Mouse (Mus musculus) liver, embryonic 14.5 days (tissue): ENCODE results near the gene Elovl6.

Experiments used
- CTCF ChIP-seq: IDR thresholded peaks from 2 replicates; pipeline ENCODE4 v1.5.1; 2016; ENCODE audit warnings: antibody characterized with exemption, low read depth, control low read depth
- EP300 ChIP-seq: IDR thresholded peaks from 2 replicates; pipeline ENCODE4 v1.6.1; 2016; ENCODE audit warnings: antibody characterized with exemption, low read depth

DNA sequence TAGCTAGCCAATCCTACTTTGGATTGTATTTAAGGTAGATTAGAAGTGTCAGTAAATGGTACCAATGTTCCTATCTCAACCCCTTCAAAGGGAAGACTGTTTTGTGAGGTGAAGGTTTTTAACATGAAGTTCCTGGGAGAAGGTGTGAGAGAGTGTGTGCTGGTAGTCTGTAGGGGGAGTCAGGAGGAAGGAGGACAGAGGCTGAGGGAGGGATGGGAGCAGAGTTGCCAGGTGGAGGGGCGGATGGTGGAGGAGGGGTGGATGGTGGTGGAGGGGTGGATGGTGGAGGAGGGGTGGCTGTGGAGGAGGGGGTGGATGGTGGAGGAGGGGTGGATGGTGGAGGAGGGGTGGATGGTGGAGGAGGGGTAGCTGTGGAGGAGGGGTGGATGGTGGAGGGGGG lies 24.4 kb upstream of the Elovl6 start:
- TF ChIP-seq CTCF, result no peak
- no peak for TF ChIP-seq EP300
